Mouse (Mus musculus) cerebellum, adult 11 months (tissue): Measurements from ENCODE around the gene Tbc1d22a.
"Not testable (repeated sequence)": the region's sequence is repeated elsewhere in the genome, so short reads cannot be mapped to it uniquely, and the experiment has no call there.

Experiments
- DNase-seq: peaks from one replicate; pipeline ENCODE4 v3.0.0; 2022

Gene Tbc1d22a

DNA sequence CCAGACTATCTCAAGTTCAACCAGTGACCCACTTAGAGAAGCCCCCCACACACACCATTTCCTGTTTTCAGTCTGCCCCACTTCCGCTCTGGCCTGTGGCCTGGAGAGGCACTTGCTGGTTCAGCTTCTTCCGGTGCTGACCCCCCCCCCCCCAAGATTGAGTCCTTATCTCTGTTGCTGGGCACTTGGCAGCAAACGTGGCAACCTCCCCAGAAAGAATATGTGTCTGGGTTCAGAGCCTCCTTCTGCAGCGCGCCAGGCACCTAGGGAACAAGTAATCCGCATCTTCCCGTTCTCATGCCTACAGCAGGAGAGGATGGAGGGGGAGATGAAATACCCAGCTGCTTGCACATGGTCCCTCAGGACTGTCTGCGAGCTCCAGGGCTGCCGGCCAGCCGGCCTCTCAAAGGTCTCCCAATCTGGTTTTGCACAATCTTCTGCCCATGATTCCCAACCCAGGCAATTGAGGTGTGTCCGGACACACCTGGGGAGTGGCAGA is 32.3 kb upstream of the Tbc1d22a start:
- DNase-seq, result no peak

DNA sequence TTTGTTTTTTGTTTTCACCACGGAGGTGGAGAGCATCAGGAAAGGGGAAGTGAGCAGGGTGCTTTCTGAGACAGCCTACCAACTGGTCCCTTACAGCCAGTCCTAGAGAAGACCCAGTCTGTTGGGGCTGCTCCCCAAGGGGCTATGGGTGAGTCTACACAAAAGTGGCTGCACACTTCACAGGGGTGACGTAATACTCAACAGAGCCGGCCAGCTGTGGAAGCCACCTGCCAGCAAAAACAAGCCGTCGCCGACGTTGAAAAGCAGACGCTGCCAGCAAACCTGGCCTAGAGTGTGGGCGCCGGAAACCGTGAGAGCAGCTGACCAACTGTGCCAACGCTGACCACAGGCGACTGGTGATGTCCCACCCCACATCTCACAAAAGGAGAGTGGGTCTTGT is 31.6 kb upstream of the Tbc1d22a start:
- no peak for DNase-seq

DNA sequence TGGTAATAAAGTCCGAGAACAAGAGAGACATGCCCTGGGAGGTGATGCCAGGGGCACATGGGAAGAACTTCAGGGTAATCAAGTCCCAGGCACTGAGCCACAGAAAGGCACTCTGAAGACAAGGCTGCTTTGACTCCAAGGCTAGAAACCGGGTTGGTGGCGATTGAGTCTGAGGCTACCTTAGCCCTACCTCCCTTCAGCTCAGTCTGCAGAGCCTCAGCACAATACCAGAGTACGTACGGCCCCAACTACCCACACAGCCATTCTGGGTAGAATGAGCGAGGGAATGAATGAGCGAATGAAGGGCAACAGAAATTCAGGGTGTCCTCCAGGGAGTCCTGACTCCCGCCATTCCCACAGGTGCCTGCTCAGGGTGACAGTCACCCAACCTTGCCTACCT is 30.8 kb upstream of the Tbc1d22a start:
- DNase-seq, result no peak

DNA sequence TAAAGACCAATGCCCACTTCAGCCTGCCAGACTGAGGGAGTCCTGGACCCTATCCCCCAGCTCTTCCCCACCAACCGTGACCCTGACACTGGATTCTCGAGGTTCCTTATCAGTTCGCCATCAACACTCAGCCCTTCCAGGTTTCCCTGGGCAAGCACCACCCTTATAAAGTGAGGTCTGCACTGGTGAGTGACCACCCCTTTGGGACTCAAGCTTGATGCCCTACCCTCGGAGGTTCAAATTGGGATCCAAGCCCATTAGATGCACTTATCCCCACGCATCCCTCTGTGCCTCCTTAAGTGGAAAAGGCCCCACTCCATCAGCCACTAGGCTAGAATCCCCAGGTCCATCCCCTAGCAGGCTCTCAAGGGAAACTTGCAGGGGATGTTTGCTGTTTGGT is 30.2 kb upstream of the Tbc1d22a start:
- no peak for DNase-seq

DNA sequence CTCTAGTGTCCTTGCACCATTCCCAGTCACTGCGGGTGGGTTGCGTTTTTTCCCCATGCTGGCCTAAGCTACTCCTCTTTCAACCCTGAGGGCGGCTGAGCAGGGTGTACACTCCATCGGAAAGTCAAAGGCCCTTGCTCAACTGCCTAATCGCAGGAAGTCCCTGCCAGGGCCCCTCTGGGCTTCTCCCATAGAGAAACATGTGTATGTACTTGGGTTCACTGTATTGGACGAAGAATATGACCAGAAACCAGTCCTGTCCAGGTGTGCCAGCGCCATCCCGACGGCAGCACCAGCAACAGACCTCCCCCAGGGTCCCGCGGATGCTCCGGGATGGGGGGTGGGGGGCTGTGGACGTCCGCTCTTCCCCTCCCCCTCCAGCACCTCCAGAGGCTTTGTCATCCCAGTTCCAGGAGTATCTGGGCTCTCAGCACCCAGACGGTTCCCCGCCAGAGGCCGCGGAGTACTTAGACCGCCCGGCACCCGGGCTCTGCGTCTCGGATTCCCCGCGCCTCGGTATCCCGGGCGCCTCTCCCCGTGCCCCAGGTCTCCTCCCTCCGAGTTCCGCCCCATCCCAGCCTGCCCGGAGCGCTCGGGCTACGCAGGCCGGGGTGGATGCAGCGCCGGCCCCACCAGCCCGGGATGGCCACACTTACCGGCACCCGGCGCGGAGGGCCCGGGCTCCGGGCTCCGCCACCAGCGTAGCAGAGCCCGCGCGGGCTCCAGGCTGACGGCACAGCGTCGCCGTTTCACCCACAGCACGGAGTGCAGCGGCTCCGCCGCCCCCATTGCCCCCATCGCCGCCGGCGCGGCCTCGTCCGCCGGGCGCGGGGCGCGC is 29.2 kb upstream of the Tbc1d22a start:
- DNase-seq, result no peak

DNA sequence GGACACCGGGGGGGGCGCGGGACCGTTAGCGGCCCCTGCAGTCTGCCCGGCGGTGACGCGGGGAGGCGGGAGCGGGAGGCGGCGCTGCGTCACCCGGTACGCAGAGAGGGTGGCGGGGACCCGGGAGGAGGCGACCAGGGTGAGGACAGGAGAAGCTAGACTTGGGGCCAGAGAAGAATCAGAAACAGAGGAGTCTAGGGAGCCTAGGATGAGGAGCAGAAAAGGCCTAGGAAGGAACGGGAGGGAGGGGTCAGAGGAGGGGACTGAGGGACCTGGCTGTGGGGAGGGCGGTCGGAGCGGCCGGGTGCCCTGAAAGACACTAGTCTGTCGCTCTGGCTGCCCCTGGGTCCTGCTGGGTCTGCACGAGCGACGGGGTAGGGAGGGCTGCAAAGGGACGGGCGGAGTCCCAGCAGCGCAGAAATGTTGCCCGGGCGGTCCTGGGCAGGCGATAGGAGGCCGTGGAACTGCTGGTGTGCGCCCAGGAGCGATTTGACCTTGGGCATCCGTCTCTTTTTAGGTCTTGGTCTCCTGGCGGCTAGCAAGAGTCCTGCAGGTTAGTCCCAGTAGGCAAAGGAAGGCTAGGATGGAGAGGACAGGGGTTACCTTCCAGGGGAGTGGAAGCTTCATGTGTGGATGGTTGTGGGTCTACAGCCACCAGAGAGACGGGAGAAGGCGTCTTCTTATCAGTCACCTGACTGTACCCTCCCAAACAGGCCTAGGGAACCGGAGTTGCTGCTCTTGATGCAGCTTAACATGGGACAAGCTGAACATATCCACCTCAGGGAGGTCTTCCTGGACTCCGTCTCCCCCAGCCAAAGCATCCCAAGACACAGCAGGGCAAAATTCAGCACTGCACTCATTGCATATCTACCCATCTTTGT is 28.3 kb upstream of the Tbc1d22a start, which contains the start of gene Cerk:
Gene Cerk, minus strand, starts transcription at position 453 of the 881 bp plus-strand sequence.
- DNase-seq, result peak; percentile 82

DNA sequence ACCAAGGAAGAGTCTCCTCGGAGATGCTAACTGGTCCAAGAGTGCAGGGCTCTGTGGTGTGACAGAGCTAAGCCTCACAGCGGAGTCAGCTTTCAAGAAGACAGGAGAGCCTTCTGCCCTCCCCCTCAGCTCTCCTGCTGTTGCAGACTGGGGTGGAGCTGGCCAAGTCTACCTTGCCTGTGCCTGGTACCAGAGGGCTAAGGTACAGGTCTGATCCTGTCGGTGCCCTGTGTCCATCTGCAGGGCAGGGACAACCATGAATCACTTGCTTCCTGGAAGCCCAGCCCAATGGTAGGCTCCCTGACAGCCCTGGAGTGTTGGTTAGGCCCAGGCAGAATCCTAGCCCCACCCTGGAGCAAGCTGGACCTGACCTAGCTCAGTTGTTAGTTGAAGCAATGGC is 27.6 kb upstream of the Tbc1d22a start:
- DNase-seq, result no peak

DNA sequence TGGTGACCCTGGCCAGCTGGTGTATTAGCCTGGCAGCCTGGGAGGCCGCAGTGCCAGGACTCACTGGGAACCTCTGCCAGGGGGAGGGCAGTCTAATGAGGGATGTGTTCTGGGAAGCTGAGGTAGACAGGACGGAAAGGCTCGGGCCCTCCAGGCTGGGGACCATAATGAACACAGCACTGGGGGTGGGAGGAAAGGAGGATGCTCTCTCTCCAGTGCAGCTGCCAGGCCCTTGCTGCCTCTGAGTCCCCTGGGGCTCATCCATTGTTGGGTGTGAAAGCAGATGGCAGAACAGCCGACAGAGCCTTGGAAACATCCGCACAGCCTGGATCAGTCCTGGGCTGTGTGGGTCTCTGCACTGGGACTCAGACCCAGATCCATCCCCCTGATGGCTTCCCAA is 26.1 kb upstream of the Tbc1d22a start:
- DNase-seq, result no peak

DNA sequence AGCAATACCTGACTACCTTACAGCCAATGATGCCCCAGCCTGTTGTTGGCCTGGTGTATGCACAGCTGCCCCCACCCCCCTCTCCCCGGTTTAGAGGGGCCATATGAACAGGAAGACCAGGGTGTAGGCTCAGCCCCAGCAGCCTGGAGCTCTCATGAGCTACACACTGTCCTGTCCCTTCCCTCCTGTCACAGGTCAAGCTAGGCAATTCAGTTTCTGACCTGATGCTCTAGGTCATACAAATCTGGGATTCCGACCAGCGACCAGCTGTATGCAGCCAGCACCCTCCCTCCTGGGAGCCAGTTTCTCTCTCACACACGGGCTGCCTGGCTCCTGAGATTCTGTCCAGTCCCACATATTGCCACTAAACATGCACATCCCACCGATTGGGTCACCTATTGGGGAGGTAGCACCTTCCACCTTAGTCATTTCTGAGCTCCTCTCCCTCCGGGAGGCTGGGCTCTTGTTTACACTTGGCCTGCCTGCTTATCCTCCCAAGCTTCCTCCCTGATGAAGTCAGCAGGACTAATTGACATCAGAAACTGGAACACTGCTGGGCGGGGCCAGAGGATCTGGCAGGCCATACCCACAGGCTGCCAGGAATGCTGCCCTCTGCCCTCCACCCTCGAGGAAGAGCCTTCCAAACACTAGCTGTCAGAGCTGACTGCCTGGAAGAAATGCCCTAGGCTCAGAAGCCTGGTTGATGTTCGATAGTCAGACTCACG is 25.4 kb upstream of the Tbc1d22a start:
- peak; percentile 80 for DNase-seq

DNA sequence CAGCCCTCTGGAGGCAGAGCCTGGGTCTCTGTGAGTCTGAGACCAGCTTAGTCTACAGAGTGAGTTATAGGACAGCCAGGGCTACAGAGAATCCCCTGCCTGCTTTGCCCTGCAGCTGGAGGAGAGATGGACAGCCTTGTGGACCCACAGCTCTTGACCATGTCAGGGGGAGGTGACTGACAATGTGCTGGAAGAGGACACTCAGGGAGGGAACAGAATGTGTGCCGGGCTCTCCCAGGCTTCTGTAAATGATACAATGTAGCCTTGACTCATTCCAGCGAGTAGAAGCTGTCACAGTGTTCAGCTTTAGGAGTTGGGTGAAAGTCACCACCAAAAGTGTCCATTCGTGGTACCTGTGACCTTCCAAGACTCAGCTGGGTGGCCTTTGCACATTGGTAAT is 23.9 kb upstream of the Tbc1d22a start:
- DNase-seq, result no peak

DNA sequence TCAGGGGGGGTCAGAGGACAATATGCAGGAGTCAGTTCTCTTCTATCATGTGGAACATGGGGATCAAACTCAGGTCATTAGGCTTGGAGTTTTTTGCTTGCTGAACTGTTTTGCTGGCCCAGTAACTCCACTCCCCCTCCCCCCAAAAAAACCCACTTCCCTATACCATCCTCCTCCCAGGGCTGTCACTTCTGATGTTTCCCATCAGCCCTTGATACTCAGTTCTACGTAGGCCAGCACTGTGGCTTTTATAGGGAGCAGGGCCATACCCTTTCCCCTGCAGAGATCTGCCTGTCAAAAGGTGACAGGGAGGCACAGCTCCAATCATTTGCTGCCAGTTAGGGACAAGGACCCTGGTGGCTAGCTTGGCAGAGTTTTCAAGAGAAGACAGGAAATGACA is 22.8 kb upstream of the Tbc1d22a start:
- no peak for DNase-seq

DNA sequence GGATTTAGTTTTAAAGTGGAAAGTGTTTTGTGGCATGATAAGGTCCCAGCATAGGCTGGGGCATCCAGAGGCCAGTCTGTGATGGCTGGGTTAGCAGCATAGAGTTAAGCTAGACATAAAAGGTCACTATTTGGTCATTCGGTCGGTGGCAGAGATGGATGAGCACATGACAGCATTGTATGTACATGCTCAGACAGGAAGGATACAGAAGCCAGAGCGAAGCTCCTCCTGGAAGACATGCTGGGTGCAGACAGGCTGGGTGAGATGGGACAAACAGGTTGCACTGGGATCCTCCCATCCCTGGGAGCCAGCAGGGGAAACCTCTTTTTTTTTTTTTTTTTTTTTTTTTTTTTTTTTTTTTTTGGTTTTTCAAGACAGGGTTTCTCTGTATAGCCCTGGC is 22.3 kb upstream of the Tbc1d22a start:
- no peak for DNase-seq

DNA sequence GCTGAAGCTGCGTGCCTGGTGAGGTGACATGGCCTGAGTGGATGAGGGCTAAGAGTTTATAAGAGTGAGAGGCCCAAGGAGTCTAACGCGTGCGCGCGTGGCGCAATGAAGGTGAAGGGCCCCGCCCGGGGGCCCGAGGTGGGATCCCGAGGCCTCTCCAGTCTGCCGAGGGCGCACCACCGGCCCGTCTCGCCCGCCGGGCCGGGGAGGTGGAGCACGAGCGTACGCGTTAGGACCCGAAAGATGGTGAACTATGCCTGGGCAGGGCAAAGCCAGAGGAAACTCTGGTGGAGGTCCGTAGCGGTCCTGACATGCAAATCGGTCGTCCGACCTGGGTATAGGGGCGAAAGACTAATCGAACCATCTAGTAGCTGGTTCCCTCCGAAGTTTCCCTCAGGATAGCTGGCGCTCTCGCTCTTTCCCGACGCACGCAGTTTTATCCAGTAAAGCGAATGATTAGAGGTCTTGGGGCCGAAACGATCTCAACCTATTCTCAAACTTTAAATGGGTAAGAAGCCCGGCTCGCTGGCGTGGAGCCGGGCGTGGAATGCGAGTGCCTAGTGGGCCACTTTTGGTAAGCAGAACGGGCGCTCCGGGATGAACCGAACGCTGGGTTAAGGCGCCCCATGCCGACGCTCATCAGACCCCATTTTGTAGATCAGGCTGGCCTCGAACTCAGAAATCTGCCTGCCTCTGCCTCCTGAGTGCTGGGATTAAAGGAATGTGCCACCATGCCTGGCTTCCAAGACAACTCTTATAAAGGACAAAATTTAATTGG is 19.4 kb upstream of the Tbc1d22a start:
- not testable (repeated sequence) for DNase-seq

DNA sequence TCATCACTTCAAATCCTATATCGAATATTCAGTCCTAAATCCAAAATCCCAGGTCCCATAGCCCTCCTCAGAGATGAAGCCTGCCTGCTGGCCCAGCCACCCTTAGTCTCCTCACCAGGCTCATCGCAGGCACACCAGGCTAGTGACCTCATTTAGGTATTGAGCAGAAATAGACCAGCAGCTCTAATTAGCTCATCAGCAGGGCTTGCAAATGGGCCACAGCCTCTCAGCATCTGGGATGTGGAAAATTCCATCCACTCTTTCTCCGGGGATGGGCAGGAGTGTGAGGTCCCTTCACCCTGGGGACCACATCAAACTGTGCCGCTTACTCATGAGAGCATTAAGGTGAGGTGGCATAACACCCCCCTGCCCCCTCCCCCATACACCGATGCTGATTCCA is 15.2 kb upstream of the Tbc1d22a start:
- no peak for DNase-seq

DNA sequence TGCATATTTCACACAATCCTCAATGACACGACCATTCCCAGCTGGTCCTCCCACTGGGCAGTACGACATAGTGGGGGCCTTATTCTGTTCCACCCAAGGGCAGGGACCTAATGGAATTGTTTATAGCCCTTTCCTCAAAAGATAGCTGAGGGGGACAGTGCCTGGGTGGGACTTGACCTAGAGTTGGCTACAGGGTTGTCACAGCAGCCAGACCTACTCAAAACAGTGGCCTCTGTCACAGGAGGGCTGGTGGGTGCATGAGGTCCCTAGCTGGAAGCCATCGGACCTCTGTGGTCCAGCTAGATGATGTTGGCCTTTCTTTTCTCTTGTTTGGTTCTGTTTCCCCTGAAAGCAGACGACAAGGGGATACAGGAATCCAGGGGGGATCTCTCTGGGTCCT is 14.8 kb upstream of the Tbc1d22a start:
- DNase-seq, result no peak

DNA sequence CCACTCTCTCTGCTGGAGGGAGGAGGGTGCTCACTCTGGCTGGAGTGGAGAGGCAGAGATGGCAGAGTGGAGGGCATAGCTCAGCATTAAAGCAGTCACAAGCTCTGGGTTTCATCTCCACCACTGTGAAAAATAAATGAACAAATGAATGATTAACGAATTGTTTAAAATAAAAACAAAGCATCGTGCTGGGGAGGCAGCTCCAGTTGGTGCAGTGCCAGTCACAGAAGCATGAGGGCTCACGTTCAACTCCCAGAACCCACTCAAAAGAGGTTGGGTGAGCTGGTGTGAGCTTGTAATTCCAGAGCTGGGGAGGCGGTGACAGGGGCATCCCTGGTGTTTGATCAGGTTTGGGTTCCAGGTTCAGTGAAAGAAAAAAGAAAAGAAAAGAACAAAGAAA is 14.1 kb upstream of the Tbc1d22a start:
- DNase-seq, result no peak

DNA sequence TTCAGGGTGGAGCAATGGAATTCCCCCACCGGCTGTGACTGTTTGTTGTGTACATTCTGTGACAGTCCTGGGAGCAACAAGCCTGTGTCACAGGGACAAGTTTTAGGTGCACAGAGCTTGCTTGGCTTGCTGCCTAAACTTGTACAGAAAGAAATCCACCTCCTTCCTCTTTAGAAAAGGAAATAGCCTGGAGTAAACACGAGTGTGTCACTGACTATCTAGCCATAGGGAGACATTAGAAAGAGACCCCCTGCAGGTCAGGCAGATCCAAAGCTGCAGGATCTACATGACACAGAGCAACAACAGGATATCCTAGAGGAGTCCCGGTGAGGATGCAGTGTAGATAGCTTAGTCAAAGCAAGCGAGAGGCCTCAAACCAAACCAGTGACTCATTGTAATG is 13.2 kb upstream of the Tbc1d22a start:
- DNase-seq, result no peak

DNA sequence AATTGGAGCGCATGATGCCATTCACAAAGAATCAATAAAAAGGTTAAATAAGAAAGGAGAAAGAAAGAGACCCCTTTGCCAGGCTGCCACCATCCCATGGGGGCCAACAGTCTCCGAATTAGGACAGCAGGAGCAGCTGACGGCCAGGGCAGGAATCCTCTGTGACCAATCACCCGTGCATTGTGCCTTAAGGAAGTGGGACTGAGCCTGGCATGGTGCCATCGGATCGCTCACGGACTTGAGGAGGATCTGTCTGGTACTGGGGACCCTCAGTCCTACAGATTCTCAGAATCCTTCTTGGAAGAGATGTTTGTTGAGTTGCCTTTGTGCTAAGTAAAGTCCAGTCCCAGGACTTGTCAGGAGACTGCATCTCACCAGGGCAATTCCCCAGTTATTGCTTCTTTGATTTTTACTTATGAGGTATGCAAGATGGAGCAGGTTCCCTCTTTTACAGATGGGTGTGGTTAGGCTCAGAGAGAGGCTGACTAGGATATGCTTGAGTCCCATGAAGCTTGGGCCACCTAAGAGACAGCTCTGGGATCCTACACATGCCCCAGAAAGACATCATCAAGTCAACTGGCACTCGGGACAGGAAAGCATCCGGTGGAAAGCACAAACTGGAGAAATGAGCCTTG is 12.4 kb upstream of the Tbc1d22a start:
- no peak for DNase-seq

DNA sequence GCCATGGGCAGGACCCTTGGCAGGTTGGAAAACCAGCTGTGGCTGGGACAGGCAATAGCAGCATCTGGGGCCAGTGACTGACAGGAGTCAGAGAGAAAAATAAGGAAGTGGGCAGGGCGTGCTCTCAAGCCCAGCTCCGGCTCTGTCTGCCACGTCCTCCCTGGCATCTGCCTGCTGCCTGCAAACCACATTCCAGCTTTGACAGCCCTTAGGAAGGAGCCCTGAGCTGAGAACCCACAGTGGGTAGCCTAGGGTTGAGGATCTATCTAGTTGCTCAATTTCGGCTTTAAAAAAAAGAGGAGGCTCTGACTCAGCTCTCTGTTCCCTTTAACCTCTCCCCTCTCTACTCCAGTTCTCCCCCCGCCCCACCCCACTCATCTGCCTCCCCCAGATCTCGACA is 11.6 kb upstream of the Tbc1d22a start:
- DNase-seq, result no peak

DNA sequence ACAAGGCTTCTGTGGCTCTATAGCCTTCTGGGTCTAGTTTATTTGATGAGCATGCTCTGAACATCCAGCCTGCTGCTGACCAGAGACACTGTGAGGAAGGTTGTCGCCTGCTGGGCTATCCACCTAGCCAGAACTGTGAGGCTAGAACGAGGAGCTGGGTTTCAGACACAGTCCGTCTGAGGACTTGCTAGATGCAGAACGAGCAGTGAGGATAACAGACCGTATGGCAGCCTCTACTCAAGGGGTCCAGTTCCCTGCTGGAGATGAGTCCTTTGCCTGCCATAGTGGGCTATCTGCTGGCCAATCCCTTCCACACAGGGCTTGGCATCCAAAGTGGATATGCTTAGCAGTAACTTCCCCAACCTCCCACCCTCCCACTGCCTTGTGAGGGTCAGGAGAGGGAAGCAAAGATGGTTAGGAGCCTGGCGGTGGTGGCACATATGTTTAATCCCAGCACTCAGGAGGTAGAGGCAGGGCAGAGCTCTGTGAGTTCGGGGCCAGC is 10.9 kb upstream of the Tbc1d22a start:
- no peak for DNase-seq

DNA sequence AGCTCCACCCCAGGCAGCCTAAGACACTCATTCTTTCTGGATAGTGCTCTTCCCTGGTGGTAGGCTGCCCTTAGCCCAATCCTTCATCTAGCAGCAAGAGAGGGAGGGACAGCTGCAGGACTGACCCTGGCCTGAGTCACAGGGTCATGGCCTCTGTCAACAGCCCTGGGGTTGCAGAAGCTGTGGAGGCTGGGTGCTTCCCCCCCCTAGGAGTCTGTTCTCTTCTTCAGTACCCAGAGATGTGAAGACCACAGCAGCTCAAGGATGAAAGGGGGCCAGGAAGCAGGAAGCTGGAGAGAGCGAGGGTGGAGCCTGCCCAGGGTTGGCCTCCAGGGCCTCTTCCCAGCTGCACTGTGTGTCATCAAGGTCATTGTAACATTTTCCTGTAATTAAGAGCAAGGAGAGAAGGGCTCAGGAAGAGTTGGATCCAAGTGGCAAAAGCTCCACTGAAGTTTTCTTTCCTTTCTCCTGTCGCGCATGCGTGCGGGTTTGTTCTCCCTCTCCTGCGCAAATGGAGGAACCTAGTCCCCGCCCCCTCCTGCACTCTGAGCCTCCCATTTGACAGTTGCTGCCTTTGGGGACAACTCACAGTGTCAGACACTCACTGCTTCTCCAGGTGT is 10.2 kb upstream of the Tbc1d22a start:
- DNase-seq, result no peak
